ENCODE assay signal across 19 mouse cellular contexts in the genomic region with DNA sequence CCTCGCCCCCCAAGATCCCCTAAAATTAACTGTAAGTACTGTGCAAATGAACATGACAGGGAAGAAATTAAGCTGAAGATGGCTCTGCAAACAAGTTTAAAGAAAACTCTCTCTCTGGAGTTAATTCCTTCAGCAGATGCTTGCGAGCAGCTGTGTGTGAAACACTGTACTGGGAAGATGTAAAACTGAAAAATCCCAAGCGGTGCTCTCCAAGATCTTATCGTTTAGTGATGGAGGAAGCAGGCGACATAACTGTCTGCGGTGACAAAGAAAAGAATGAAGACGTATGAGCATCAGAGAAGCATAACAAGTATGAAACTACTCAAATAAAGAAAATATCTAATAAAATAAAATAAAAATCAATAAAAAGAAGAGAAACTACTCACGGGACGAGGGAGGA.
"Had no signal": no experiment of that assay in that cellular context is flagged by ENCODE, and none has a peak within 500 bp of the region (broad histone marks: within the 10 kb centered on the region; RNA-seq: fewer than 3 reads in every experiment).

No protein-coding gene starts in this region.

- H3K9ac ChIP-seq: limb, embryonic 12.5 days; limb, embryonic 15.5 days; lung, embryonic 14.5 days; midbrain, embryonic 12.5 days; midbrain, embryonic 15.5 days; neural tube, embryonic 12.5 days; neural tube, embryonic 15.5 days; stomach, embryonic 15.5 days had no signal

- H3K27ac ChIP-seq: limb, embryonic 12.5 days; limb, embryonic 15.5 days; macrophage; midbrain, embryonic 12.5 days; midbrain, embryonic 15.5 days; neural tube, embryonic 12.5 days; neural tube, embryonic 15.5 days; stomach, embryonic 15.5 days had no signal

- H3K9me3 ChIP-seq: limb, embryonic 12.5 days; limb, embryonic 15.5 days; midbrain, embryonic 12.5 days; midbrain, embryonic 15.5 days; neural tube, embryonic 12.5 days; neural tube, embryonic 15.5 days; stomach, embryonic 15.5 days had no signal

- ATAC-seq: lung, postnatal 0 days; midbrain, embryonic 15.5 days had no signal

- H3K4me1 ChIP-seq: midbrain, embryonic 12.5 days; midbrain, embryonic 15.5 days; neural tube, embryonic 12.5 days; stomach, embryonic 15.5 days had no signal

- H3K4me2 ChIP-seq: limb, embryonic 12.5 days; limb, embryonic 15.5 days; lung, embryonic 14.5 days; midbrain, embryonic 12.5 days; midbrain, embryonic 15.5 days; neural tube, embryonic 12.5 days; neural tube, embryonic 15.5 days; stomach, embryonic 15.5 days had no signal

- DNase-seq: kidney, adult 18-20 months; kidney, adult 9 months; kidney, postnatal 14 days; kidney, postnatal 4 days; left cerebral cortex, postnatal 4 days; lung, embryonic 14.5 days; retina, postnatal 1 day; right cerebral cortex, postnatal 25 days; spleen, adult 18-20 months; thymus, postnatal 25 days had no signal

- H3K27me3 ChIP-seq: limb, embryonic 12.5 days; limb, embryonic 15.5 days; midbrain, embryonic 12.5 days; midbrain, embryonic 15.5 days; neural tube, embryonic 12.5 days; neural tube, embryonic 15.5 days; stomach, embryonic 15.5 days had no signal

- H3K36me3 ChIP-seq: limb, embryonic 15.5 days; midbrain, embryonic 12.5 days; midbrain, embryonic 15.5 days; neural tube, embryonic 12.5 days; neural tube, embryonic 15.5 days; stomach, embryonic 15.5 days had no signal

- H3K4me3 ChIP-seq: limb, embryonic 12.5 days; limb, embryonic 15.5 days; midbrain, embryonic 12.5 days; midbrain, embryonic 15.5 days; neural tube, embryonic 12.5 days; neural tube, embryonic 15.5 days; stomach, embryonic 15.5 days had no signal
